Mouse (Mus musculus) MEL (cell line): ENCODE data around the gene Tap2. TPM values are rescaled to one million over a fixed set of nuclear protein-coding genes. Genes with fewer than 3 reads are reported as not detected.
"Not testable (repeated sequence)": the region's sequence is repeated elsewhere in the genome, so short reads cannot be mapped to it uniquely, and the experiment has no call there.

Source experiments
- DNase-seq: peaks from one replicate; pipeline ENCODE4 v3.0.0; 2011; ENCODE audit warnings: low read depth, low spot score
- H3K27ac ChIP-seq: 2 replicates; pipeline ENCODE4 v1.5.1; 2012; ENCODE audit warnings: low read depth, mild to moderate bottlenecking, control low read depth, low read length, moderate library complexity; ENCODE audit not compliant: control insufficient read depth
- H3K27me3 ChIP-seq, 2 experiments: fragments of 150-350 bp in 1 of 2; sonication (generic) in 1 of 2; 2 replicates each; pipeline ENCODE4 v1.6.1; 2012; ENCODE audit warnings: low read length in 2 of 2, mild to moderate bottlenecking in 2 of 2, improper control_type of control experiment in 1 of 2, moderate library complexity in 1 of 2; ENCODE audit not compliant: insufficient read depth in 2 of 2, control insufficient read depth in 1 of 2
- H3K36me3 ChIP-seq, 2 experiments: 2 replicates each; pipeline ENCODE4 v1.6.1; 2012 to 2014; ENCODE audit warnings: low read length in 2 of 2, improper control_type of control experiment in 1 of 2, inconsistent platforms in 1 of 2, mild to moderate bottlenecking in 1 of 2; ENCODE audit not compliant: insufficient read depth in 2 of 2, control insufficient read depth in 1 of 2
- H3K4me1 ChIP-seq, 2 experiments: fragments of 150-350 bp in 1 of 2; sonication (generic) in 1 of 2; 2 replicates each; pipeline ENCODE4 v1.6.1; 2012; ENCODE audit warnings: low read length in 2 of 2, improper control_type of control experiment in 1 of 2, mild to moderate bottlenecking in 1 of 2; ENCODE audit not compliant: insufficient read depth in 2 of 2, control insufficient read depth in 1 of 2
- H3K4me3 ChIP-seq, 2 experiments: fragments of 150-350 bp in 1 of 2; sonication (generic) in 1 of 2; 2 replicates each; pipeline ENCODE4 v1.5.1; 2012; ENCODE audit warnings: low read depth in 2 of 2, low read length in 2 of 2, mild to moderate bottlenecking in 2 of 2, moderate library complexity in 2 of 2, control low read depth in 1 of 2, improper control_type of control experiment in 1 of 2; ENCODE audit not compliant: control insufficient read depth in 1 of 2, insufficient read depth in 1 of 2
- H3K79me2 ChIP-seq: 2 replicates; pipeline ENCODE4 v1.6.1; 2012; ENCODE audit warnings: mild to moderate bottlenecking, low read length, moderate library complexity; ENCODE audit not compliant: control insufficient read depth, poor library complexity, insufficient read depth
- H3K9ac ChIP-seq: 2 replicates; pipeline ENCODE4 v1.6.1; 2012; ENCODE audit warnings: low read depth, mild to moderate bottlenecking, control low read depth, low read length, moderate library complexity; ENCODE audit not compliant: control insufficient read depth, poor library complexity, severe bottlenecking
- H3K9me3 ChIP-seq: fragments of 150-350 bp; sonication (generic); replicated peaks from 2 replicates; pipeline ENCODE4 v1.6.1; 2012; ENCODE audit warnings: mild to moderate bottlenecking, low read length, improper control_type of control experiment, moderate library complexity; ENCODE audit not compliant: insufficient read depth
- CTCF ChIP-seq, 3 experiments: IDR thresholded peaks in 2 of 3; conservative IDR thresholded peaks in 1 of 3; 2 replicates each; pipeline ENCODE4 v1.5.1; 2011 to 2012; ENCODE audit warnings: low read length in 3 of 3, low read depth in 2 of 3, mild to moderate bottlenecking in 2 of 3, improper control_type of control experiment in 1 of 3, inconsistent platforms in 1 of 3, mixed read lengths in 1 of 3, moderate library complexity in 1 of 3; ENCODE audit not compliant: control insufficient read depth in 1 of 3, insufficient read depth in 1 of 3, poor library complexity in 1 of 3, severe bottlenecking in 1 of 3
- ELF1 ChIP-seq: IDR thresholded peaks from 2 replicates; pipeline ENCODE4 v1.6.1; 2014; ENCODE audit warnings: low read depth, mild to moderate bottlenecking, inconsistent platforms, low read length, improper control_type of control experiment, moderate library complexity
- MXI1 ChIP-seq: IDR thresholded peaks from 2 replicates; pipeline ENCODE4 v1.6.1; 2011; ENCODE audit warnings: mild to moderate bottlenecking, low read depth, low read length, improper control_type of control experiment
- RAD21 ChIP-seq: IDR thresholded peaks from 2 replicates; pipeline ENCODE4 v1.6.1; 2011; ENCODE audit warnings: mild to moderate bottlenecking, low read depth, low read length, improper control_type of control experiment
- SMC3 ChIP-seq: IDR thresholded peaks from 2 replicates; pipeline ENCODE4 v1.6.1; 2011; ENCODE audit warnings: low read depth, low read length, improper control_type of control experiment
- TBP ChIP-seq: IDR thresholded peaks from 2 replicates; pipeline ENCODE4 v1.8.0; 2011; ENCODE audit warnings: low read depth, low read length, improper control_type of control experiment
- USF1 ChIP-seq: IDR thresholded peaks from 2 replicates; pipeline ENCODE4 v1.6.1; 2014; ENCODE audit warnings: low read depth, mild to moderate bottlenecking, inconsistent platforms, low read length, improper control_type of control experiment, moderate library complexity
- ZC3H11A ChIP-seq: IDR thresholded peaks from 2 replicates; pipeline ENCODE4 v1.6.1; 2012; ENCODE audit warnings: low read depth, mild to moderate bottlenecking, inconsistent platforms, low read length, improper control_type of control experiment
- polyA plus RNA-seq, 2 experiments: library from polyadenylated mRNA; stranded (reverse) in 1 of 2; unstranded in 1 of 2; fragments of >175 nt in 1 of 2; fragments of >200 nt in 1 of 2; gene quantifications; 2 replicates each; pipeline versions ENCODE4 v1.2.1 to v1.2.4; 2012; ENCODE audit warnings: low replicate concordance in 2 of 2, low read depth in 1 of 2; ENCODE audit not compliant: insufficient read length in 2 of 2, insufficient read depth in 1 of 2, missing spikeins in 1 of 2
- total RNA-seq: library from RNA; depleted of rRNA; stranded (reverse); fragments of 300-350 nt; gene quantifications from 2 replicates; pipeline ENCODE4 v1.2.3, GENCODE M21; 2012

Gene Tap2
- total and polyA plus RNA-seq, 3 experiments = 48.5 to 63.0 TPM; not detected in 1

GRCm38 (mm10) chr17:34218675-34219074 is 15.3 kb downstream of the Tap2 start:
- Histone ChIP-seq H3K9me3 (no peaks in the 10 kb centered on the region), H3K4me1 (peaks cover 5 to 20% of the 10 kb centered on the region in 2 experiments), H3K79me2 (no peaks in the 10 kb centered on the region), H3K4me3 (peak overlapping the region; percentile 1 to 26; a peak in 2 of 4 replicates), H3K9ac (peak overlapping the region; percentile 6), H3K36me3 (peaks cover 0 to 18% of the 10 kb centered on the region in 2 experiments; a peak in 2 of 4 replicates), H3K27ac (peak overlapping the region; percentile 59), H3K27me3 (no peaks in the 10 kb centered on the region)
- no peak for TF ChIP-seq ZC3H11A
- TF ChIP-seq ELF1 = no peak
- peak; percentile 59; the same call in 1 of the 2 replicates for TF ChIP-seq TBP
- TF ChIP-seq USF1 = no peak
- DNase-seq = peak; percentile 62

- not testable (repeated sequence) for H3K79me2 ChIP-seq, H3K9me3 ChIP-seq, H3K27me3 ChIP-seq
- DNase-seq = peak; percentile 72
- Histone ChIP-seq H3K9ac (peak overlapping the region; percentile 6; the same call in 1 of the 2 replicates), H3K27ac (peak overlapping the region; percentile 59; the same call in 1 of the 2 replicates), H3K4me1 (peaks cover 5 to 20% of the 10 kb centered on the region in 2 experiments), H3K36me3 (peaks cover 0 to 18% of the 10 kb centered on the region in 2 experiments; a peak in 2 of 4 replicates)
- peak; percentile 69 for TF ChIP-seq ZC3H11A
- peak; percentile 61 for TF ChIP-seq RAD21
- TF ChIP-seq CTCF (IDR thresholded peaks at IDR 0.05 in 2 of 3, conservative IDR thresholded peaks at IDR 0.05 in 1 of 3; ENCODE audit: control insufficient read depth in 1 of 3, insufficient read depth in 1 of 3, low read depth in 2 of 3, low read length in 3 of 3, poor library complexity in 1 of 3, severe bottlenecking in 1 of 3) = peak; percentile 54 to 90 (median 67)
- TF ChIP-seq SMC3 = peak; percentile 71
- TF ChIP-seq MXI1 = peak; percentile 15; the same call in 1 of the 2 replicates
- TF ChIP-seq, all 39 proteins: peak for 5; not testable (repeated sequence) for 34
- not testable (repeated sequence) for H3K4me3 ChIP-seq
Observed at GRCm38 (mm10) chr17:34219096-34219495, 15.8 kb downstream of the Tap2 start.

- not testable (repeated sequence) for H3K9me3 ChIP-seq, H3K4me3 ChIP-seq, H3K9ac ChIP-seq, H3K79me2 ChIP-seq, DNase-seq, H3K27ac ChIP-seq, H3K27me3 ChIP-seq
- H3K4me1 ChIP-seq = peaks cover 5 to 20% of the 10 kb centered on the region in 2 experiments
- peaks cover 0 to 18% of the 10 kb centered on the region in 2 experiments; a peak in 2 of 4 replicates for H3K36me3 ChIP-seq
Observed at GRCm38 (mm10) chr17:34219801-34220200, 16.5 kb downstream of the Tap2 start.

GRCm38 (mm10) chr17:34220401-34220800 is 17.1 kb downstream of the Tap2 start:
- not testable (repeated sequence) for DNase-seq, H3K9me3 ChIP-seq, H3K27ac ChIP-seq, H3K27me3 ChIP-seq, H3K4me3 ChIP-seq, H3K79me2 ChIP-seq, H3K9ac ChIP-seq
- peaks cover 0 to 18% of the 10 kb centered on the region in 2 experiments; a peak in 2 of 4 replicates for H3K36me3 ChIP-seq
- H3K4me1 ChIP-seq = peaks cover 5 to 20% of the 10 kb centered on the region in 2 experiments
